Mouse (Mus musculus) heart, adult 2 months (tissue): Measurements from ENCODE around the gene 9430097D07Rik.

Experiments used
- CTCF ChIP-seq: fragments of 200-600 bp; IDR thresholded peaks from 2 replicates; pipeline ENCODE4 v1.8.1; 2022; ENCODE audit warnings: antibody characterized with exemption, mild to moderate bottlenecking, moderate library complexity
- EP300 ChIP-seq: fragments of 200-500 bp; IDR thresholded peaks from 2 replicates; pipeline ENCODE4 v1.6.1; 2011; ENCODE audit warnings: low read depth, low read length, control low read depth; ENCODE audit not compliant: insufficient read depth
- POLR2A ChIP-seq: fragments of 200-500 bp; IDR thresholded peaks from 2 replicates; pipeline ENCODE4 v1.6.1; 2011; ENCODE audit warnings: mild to moderate bottlenecking, low read depth, low read length, control low read depth; ENCODE audit not compliant: insufficient read depth

DNA sequence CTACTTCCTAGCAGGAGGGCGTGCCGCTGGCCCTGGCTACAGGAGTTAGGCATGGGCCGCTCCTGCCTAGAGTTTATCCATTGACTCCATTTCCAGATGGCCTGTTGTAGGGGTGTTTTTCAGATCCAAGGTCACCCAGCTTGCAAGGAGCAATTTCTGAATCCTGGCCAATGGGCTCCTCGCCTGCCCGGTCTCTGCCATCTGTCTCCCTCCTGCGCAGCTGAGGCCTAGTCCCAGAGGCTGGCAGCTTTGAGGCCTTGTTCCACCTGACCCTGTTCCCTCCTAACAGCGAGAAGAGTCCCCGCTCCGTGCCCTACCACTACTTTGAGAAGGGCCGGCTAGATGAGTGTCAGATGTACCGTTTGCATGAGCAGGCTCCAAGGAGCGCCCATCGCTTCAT, 21.2 kb upstream of the 9430097D07Rik start:
- no peak for TF ChIP-seq EP300
- no peak for TF ChIP-seq CTCF
- no peak for TF ChIP-seq POLR2A
